Mouse (Mus musculus) yolk sac, embryonic 10.5 days (tissue): ENCODE results near the gene Itpk1.

ENCODE experiments used
- DNase-seq: peaks from one replicate; pipeline ENCODE4 v3.0.0-alpha.2; 2017; ENCODE audit warnings: low spot score

Gene Itpk1

GRCm38 (mm10) chr12:102713153-102713865, 8.6 kb upstream of the Itpk1 start:
- DNase-seq, result no peak

GRCm38 (mm10) chr12:102710851-102711375, 6.2 kb upstream of the Itpk1 start:
- DNase-seq, result no peak

- DNase-seq, result no peak
These were observed 5.2 kb upstream of the Itpk1 start for GRCm38 (mm10) chr12:102709896-102710295.

- peak; percentile 50 for DNase-seq
These were observed 3.5 kb upstream of the Itpk1 start for GRCm38 (mm10) chr12:102708220-102708619.

GRCm38 (mm10) chr12:102706833-102707463, 2.2 kb upstream of the Itpk1 start:
- no peak for DNase-seq

GRCm38 (mm10) chr12:102705906-102706640, 1.3 kb upstream of the Itpk1 start:
- DNase-seq, result no peak

- DNase-seq, result peak; percentile 61
These were observed 614 bp upstream of the Itpk1 start for GRCm38 (mm10) chr12:102705216-102705871.

GRCm38 (mm10) chr12:102703921-102704408, 765 bp downstream of the Itpk1 start:
- DNase-seq, result no peak

GRCm38 (mm10) chr12:102703441-102703840, 1.3 kb downstream of the Itpk1 start:
- no peak for DNase-seq

GRCm38 (mm10) chr12:102703111-102703412, 1.7 kb downstream of the Itpk1 start:
- no peak for DNase-seq

GRCm38 (mm10) chr12:102702356-102703110, 2.2 kb downstream of the Itpk1 start:
- DNase-seq, result peak; percentile 59

- DNase-seq, result no peak
These were observed 3.0 kb downstream of the Itpk1 start for GRCm38 (mm10) chr12:102701691-102702207.

GRCm38 (mm10) chr12:102700453-102700852, 4.3 kb downstream of the Itpk1 start:
- DNase-seq, result no peak

GRCm38 (mm10) chr12:102699156-102699555, 5.6 kb downstream of the Itpk1 start:
- DNase-seq, result no peak

- no peak for DNase-seq
These were observed 6.5 kb downstream of the Itpk1 start for GRCm38 (mm10) chr12:102698089-102698684.

- no peak for DNase-seq
These were observed 7.3 kb downstream of the Itpk1 start for GRCm38 (mm10) chr12:102697381-102697780.

GRCm38 (mm10) chr12:102696635-102697354, 7.9 kb downstream of the Itpk1 start:
- DNase-seq, result no peak

GRCm38 (mm10) chr12:102695369-102696239, 9.1 kb downstream of the Itpk1 start:
- DNase-seq, result no peak

- DNase-seq, result no peak
These were observed 13.0 kb downstream of the Itpk1 start for GRCm38 (mm10) chr12:102691761-102692160.
